Mouse (Mus musculus): Measurements from ENCODE around the gene N4bp2l1.

Gene N4bp2l1

DNA sequence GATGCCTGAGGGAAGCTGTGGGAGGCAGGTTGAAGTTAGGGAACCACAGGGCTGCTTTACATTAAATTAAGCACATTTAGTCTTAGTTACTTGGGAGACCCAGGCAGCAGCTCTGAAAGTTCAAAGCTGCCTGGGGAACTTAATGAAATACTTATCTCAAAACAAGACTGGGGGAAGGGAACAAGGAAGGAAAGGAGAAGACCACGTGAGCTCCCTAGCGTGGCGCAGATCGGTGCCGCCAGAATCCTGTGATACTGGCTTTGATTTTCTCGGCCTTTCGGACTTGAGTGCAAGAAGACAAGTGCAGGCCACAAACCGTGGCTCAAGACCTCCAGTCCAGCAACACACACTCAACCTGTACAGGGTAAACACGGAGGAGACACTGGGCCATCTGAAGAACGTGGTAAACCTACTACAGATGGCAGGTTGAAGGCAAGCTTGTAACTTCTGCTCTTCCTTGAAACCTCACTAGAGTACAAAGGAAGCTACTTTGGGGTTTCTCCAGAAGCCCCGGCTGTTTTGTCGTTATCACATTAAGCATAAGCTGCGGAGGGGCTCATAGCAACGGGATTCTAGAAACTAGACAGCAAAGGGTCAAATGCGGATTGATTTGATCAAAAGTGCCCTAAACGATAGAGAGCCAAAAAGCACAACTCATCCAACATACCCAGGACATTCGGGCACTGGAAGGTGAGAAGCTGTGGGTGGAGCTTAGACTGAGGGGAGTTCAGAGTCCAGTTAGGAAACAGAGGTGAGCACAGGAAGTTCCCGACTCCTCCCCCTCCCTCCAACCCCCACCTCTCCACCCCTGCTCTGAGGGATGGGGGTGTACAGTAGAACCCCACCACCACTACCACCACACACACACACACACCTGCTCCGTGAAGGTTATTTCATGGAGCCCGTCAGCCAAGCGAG is 1.5 kb upstream of the N4bp2l1 start:
- no peak for DNase-seq (ENCODE audit: low spot score)

DNA sequence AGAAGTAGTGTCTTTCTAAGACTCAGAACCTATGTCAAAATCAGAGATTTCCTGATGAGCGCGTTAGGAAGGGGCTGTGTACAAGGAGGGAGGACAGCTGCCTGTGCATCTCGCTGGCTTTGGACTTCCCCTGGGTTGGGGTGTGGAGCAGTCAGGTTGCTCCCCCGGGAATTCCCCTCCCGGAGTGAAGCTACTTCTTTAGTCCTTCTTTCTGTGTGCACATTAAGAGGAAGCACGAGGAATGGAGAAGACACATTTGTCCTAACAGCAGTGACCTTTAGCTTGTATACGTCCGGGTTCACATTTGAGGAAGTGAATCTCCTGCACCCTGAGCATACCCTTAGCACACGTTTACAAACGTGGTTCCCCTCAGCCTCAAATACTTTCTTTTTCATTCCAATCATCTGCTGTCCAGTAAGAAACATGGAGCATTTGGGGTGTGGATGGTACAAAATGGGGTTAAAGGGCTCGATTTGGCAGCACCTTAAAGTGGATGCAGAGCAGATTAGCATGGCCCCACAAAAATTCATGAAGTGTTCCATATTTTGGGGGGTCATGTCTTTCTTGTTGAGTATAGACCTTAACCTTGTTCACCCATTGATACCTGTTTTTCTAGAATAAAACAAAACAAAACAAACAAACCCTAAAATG is 1.5 kb downstream of the N4bp2l1 start:
- no peak for DNase-seq (ENCODE audit: low spot score)

DNA sequence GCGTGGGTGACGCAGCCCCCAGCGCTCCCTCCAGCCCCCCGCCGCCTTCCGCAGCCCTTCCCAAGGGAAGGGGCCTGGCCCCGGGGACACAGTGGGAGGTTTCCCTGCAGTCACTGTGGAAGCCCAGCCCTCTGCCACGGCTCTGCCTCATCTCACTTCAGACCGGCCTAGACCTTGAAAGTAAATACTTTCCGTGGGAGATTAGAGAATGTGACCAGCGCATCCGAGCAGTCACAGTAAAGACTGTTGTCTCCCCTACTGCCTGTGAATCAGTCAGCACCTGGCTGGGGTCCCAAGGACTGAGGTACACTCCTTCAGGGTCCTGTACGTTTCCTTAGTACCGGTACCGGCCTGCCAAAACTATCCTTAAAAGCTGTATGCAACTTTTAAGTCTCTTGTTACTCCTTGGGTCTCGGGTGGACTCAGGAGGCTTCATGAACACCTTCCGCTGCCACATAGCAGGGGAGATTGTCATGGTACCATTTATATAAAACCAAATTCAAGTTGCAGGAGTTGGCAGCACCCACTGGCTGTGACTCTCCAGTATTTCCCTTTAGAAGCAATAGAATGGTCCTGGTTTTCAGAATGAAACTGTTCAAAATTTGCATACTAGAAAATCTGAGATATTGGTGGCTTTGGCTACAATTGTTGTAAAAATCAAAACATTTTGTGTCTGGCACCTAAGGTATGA is 2.2 kb downstream of the N4bp2l1 start:
- no peak for DNase-seq (ENCODE audit: low spot score)

DNA sequence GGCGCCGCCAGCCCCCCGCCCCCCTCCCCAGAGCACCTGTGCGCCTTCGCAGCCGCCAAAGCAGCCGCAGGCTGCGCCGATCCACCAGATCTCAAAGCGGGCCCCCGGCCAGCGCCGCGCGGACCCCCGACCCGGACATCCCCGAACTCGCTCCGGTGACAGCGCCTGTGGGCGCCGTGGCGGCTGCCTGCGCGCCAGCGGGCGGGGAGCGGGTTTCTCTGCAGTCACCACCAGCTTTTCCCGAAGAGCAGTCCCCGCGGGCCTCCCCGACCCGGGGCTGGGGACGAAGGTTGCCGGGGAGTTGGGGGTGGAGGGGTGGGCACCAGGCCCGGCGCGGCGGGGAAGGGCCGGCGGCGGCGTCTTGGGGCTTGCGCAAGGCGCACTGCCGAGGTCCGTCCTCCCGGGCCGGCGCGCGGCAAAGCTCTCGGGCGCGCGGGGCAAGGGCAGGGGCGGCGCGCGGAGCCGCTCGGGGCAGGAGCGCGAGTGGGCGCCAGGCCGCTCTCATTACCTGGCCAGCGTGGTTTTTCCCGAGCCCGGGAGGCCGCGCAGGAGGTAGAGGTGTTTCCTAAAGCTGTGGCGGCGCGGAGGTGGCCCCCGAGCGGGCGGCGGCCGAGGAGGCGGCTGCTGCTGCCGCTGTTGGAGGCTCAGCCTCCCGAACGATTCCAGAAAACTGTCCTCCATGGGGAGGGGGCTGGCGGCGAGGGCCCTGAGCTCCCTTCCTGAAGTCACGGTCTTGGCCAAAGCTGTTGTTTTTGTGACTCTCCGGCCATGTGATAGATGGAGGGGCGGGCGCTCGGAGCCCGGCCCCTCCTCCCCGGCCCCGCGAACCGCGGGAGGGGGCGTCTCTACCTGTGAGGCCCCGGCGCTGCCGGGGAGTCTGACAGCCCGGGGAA is 3.0 kb downstream of the N4bp2l1 start:
- peak; percentile 50 for DNase-seq (ENCODE audit: low spot score)

DNA sequence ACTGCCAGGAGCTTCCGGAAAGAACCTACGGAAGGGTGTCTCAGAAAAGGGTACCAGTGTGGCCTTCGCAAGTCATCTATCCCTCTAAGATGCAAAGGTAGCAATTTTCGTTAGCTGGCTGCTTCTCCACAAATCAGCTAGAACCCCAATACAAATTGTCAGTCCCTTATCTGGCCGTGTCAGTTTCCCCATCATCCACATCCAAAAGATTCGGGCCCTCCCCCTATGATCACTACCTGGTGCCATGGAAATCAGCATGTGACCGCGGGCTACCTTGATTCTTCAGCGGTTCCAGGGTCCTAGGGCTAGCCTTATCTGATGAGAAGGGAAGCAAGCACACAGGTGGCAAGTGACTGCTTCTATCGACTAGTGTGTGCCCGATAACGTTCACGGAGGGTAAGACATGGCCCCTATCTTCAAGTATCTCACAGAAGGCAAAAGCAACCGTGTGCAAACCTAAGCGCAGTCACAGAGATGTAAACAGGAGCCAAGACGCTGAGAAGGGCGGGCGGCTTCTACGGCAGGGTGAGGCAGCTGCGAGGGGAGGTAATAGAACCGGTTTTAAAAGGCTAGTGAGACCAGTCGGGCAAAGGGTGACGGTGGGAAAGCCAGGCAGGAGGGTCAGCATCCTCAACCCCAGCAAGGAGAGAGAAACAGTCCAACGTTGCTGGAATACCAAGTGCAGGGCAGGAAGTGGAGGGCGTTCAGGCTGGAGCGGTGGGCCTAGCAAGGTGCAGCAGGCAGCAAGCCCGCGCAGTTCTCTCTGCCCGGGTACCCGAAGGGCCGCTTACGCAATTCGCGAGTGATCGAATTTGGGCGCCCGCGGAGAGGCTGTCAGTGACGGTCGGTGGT is 3.9 kb downstream of the N4bp2l1 start:
- DNase-seq (ENCODE audit: low spot score): peak; percentile 67

DNA sequence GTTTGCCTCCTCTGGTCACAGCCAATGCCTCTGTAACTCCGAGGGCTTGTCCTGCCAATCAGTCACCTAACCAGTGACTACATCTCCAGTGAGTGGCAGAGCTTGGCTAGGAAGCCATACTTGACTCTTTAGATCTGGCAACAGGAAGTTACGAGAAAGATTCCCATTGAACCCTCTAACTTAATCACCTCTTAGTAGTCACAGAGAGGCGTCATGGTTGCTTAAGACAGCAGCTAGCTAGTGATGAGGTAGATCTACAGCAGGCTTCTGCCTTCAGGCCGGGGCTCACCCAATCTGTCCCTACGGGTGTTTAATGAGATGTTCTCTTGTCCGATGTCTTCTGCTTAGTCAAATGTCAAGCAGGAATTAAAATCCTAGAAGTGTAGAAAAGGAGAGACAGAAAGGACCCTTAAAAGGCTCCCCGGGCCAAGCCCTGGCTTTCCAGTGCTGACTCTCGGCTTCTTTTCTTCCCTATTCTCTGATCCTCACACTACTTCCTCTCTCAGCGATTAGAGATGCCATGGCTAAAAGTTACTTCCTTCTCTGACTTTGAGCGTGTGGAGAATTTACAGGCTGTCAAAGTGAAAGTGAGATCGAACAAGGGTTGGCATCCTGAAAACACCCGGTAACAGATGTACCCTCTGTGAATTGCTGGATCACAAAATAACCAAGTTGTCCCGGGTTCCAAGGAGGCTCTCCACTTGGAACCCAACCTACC is 4.6 kb downstream of the N4bp2l1 start:
- no peak for DNase-seq (ENCODE audit: low spot score)

DNA sequence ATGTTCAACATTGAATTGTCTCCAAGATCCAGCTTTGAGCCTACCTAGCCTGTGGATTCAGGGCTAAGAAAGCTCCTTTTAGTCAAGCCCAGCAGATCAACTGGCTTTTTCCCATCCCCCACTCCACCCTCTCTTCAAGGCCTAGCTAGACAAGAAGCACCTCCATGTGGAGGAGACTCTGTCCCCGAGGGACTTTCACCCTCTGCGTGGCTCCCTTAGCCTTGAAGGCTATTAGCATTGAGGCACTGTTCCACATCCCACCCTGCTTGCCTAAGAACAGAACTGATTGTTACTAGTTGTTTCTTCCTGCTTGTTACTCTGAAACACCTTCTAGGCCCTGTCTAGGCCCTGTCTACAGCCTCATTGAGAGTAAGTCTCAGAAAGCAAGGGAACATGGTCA is 7.0 kb downstream of the N4bp2l1 start:
- DNase-seq (ENCODE audit: low spot score): no peak

DNA sequence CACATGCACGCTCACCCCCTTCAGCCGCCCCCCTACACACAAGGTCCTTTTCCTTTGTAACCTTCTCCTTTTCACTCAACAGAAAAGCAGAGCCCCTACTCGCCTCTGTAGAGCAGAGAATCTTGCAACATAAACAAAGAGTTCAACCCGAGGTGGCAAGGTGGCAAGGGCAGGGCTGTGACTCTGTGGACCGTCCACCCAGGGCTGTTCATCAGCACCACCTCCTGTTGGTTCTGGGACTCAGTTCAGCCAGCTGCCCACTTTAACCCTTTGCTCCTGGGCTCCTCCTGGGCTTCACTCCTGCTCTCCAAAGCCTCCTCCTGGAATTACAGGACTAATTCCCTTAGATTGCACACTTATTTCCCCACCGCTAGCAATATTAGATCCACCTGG is 12.7 kb downstream of the N4bp2l1 start:
- no peak for DNase-seq (ENCODE audit: low spot score)

DNA sequence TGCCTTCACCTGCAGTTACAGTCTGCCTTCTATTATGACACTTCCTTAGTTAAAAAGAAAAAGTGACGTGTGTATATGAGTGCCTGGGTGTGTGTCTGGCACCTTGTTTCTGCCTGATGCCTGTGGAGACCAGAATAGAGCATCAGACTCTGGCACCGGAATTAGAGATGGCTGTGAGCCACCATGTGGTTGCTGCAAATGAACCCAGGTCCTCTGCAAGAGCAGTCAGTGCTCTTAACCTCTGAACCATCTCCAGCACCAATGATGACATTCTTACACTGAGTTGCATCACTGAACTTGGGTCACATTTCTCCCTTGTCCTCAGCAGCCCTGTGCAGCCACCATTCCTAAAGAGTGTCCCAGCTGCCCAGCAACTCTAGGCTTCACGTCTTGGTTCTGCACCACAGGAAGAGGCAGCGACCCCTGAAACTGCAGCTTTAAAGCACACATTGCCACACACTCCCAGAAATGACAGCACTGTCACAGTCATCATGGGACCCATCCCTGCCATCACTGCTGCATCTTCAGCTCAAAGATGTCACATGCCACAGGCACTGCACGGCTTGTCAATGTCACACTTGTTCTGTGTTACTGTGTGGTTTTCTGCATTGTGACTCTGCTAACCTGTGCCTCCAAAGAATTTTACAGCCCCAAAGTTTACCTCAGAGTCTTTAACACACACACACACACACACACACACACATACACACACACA is 13.2 kb downstream of the N4bp2l1 start:
- no peak for DNase-seq (ENCODE audit: low spot score)

DNA sequence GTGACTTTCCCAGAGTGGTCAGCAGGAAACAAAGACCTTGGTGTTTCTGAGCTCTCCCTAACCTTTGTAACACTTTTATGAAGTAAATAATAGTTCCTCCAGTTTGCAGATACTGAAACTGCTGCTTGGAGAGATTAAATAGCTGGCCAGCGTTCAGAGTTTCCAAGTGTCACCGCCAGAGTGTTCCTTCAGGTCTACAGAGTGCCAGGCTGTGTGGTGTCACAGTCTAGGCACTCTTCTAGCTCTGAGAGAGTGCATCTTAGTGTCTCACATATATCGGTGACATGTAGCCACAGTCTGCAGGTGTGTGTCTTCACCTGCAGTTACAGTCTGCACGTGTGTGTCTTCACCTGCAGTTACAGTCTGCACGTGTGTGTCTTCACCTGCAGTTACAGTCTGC is 13.8 kb downstream of the N4bp2l1 start:
- no peak for DNase-seq (ENCODE audit: low spot score)

DNA sequence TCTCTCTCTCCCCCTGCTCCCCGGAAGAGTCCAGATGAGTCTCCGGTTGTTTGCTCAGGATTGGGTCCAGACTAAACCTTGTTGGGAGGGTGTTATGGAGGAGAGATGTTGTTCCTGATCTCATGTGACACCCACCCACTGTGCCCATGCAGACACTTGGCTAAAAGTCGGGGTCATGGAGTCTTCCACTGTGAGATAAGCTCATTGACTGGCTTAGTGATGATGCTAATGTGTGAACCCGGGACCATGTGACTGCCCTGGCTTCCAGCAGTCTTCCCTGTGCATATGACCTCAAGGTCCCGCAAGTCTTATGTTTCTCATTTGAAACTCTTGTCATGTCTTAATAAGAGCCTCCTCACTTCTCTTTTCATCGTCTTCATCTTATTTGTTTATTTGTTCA is 15.8 kb downstream of the N4bp2l1 start:
- no peak for DNase-seq (ENCODE audit: low spot score)

DNA sequence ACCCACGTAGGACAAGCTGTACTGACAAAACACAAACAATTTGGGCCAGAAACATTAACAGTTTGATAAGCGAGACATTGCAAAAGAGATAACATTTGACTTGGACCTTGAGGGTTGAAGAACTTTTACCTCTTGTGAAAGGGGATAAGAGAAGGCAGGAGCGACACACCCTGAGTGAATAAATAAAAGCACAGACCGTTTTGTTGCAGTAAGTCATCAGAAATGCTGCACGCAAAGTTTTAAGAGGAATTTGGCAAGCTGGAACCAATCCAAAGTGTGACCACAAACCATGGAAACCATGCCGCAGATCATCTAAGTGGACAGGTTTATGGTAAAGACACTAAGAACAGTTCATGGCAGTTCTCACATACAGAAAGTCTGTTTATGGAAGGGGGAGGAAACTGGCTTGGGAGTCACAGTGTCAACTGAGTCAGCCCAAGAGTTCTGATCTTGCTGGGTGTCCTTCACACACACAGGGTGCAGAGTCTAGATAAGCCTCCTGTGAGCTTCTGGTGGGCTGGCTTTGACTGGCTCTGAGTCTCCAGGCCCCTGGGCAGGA is 18.3 kb downstream of the N4bp2l1 start:
- DNase-seq (ENCODE audit: low spot score): peak; percentile 48

DNA sequence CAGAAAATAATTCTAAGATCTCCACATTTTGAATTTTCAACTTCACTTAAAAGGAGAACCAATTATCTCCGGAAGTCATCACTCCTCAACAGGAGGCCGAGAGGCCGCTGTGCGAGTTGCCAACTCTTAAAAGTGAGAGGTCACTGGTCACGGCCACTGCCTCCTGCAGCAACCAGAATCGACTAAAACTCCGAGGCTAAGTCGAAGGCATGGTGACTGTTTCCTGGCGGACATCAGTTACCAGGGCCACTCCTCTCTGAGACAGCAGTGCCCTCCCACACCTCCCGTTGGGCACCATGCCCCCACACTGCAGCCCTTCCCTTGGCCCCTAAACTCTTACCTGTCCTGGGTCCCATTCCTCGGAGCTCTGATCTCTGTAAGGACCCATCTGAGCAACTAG is 20.2 kb downstream of the N4bp2l1 start:
- DNase-seq (ENCODE audit: low spot score): no peak

DNA sequence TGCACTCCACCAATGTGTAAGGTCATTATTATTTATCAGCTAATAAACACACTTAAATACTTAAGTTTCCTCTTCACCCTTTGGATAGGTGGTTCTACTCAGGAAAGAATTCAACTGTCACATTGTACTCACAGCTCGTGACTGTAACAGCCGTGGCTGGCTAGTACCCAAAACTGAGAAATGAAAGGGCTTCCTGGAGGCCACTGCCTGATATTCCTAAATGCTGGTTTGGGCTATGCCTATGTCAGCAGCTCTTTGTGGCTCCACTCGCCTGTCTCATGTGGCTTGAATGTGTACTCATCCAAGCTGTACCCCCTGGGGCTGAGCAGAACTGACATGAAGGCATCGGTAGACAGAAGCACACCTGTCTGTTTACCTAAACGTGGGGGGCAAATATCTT is 22.1 kb downstream of the N4bp2l1 start:
- no peak for DNase-seq (ENCODE audit: low spot score)

DNA sequence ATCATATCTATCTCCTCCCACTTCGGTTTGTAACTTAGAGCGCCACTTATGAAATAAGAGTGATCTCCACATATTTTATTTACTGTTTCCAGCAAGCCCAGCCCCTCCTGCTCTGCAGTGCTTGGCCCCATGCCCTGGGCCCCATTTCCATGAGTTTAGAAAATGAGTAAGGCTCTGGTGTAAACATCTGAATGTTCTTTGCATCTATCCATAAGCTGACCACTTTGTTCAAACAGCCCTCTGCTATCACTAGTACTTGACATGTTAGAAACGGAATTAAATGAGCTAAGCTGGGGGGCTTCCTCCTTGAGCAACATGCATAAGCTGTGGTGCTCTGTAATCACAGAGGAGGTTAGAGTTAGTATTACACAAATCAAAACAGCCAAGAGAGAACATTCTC is 22.6 kb downstream of the N4bp2l1 start:
- DNase-seq (ENCODE audit: low spot score): no peak

DNA sequence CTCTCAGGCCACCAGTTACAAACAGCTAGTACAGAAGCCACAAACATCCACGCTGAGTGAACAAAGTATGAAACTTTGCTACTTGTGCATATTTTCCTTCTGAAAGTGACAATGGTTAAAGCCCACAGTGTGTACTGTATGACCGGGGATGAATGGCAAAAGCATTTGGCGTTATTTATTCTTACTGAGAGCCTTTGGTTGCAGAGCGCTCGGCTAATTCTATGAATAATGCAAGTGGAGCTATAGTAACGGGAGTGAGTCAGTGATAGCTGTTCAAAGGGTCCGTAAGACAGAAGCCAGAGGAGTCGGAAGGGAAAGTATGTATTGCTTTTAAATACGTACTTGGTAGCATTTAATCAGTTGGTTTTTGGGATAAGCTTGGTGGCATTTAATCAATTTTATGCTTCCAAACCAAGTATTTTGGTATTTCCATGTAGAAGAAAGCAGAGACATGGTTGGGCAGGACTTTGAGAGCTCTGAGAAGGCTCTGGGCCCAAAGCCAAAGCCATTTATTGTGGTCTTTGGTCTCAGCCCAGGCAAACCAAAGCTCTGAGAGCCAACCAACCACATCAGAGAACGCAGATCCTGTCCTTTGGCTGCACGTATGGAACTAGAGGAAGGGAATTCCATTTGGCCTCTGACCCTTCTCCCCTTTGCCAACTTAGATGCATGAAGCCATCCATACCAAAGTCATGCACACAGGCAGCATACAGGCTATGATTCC is 26.3 kb downstream of the N4bp2l1 start:
- DNase-seq (ENCODE audit: low spot score): no peak

DNA sequence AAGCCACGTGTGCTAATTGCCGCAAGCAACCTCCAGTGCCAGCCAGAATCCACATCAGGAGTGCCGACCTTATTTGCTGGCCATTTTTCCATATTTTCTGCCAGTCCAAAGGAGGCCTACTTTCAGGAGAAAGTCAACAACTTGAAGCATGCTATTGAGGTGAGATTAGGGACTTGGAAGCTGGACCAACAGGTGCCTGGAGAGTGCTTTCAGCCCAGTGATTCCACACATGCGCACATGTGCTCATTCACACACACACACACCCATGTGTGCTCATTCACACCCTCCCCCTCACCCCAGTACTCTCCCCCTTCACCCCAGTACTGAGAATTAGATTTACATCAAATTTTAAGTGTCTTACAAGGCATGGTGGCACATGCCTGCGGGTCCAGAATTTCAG is 30.0 kb downstream of the N4bp2l1 start:
- DNase-seq (ENCODE audit: low spot score): no peak

DNA sequence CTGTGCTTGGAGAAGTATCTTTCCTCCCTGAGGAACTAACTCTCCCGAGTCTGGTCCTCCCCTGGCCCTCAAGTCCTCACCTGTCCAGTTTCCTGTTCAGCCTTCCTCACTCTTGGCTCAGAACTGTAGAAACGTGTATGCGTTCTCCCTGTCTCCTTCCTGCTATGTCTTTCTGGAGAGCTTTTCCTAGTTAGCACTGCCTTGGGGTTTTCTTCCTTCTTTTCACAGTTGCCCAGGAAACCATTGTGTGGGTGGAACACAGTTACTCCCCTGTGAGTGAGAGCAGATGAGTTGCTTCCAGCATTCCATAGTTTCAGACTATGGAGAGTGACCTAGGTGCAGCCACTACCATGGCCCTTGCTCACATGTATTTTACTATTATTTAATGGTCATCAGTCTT is 30.8 kb downstream of the N4bp2l1 start:
- DNase-seq (ENCODE audit: low spot score): no peak

DNA sequence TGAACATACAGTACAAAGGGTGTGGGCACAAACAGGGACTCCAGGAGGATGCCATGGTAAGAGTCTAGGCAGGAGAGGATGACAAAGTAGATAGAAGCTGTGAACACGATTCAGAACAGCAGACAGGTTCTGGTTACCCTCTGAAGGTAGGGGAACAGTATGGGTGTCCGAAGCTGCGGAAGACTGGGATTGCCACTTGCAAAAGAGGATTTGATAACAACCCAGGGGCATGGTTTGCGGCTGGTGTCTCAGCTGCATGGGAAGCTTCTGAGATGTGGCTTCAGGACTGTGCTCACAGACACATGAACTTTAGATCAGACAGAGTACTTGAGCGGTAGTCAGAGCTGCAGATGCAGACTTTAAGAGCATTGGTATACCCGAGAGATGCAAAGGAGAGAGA is 32.6 kb downstream of the N4bp2l1 start:
- DNase-seq (ENCODE audit: low spot score): no peak

Measured in urinary bladder, postnatal 14 days (tissue).